Mouse (Mus musculus) MEL (cell line): Measurements from ENCODE around the gene Samd7.

ENCODE experiments used
- CTCF ChIP-seq, 3 experiments: IDR thresholded peaks in 2 of 3; conservative IDR thresholded peaks in 1 of 3; 2 replicates each; pipeline ENCODE4 v1.5.1; 2011 to 2012; ENCODE audit warnings: low read length in 3 of 3, low read depth in 2 of 3, mild to moderate bottlenecking in 2 of 3, improper control_type of control experiment in 1 of 3, inconsistent platforms in 1 of 3, mixed read lengths in 1 of 3, moderate library complexity in 1 of 3; ENCODE audit not compliant: control insufficient read depth in 1 of 3, insufficient read depth in 1 of 3, poor library complexity in 1 of 3, severe bottlenecking in 1 of 3
- ELF1 ChIP-seq: IDR thresholded peaks from 2 replicates; pipeline ENCODE4 v1.6.1; 2014; ENCODE audit warnings: low read depth, mild to moderate bottlenecking, inconsistent platforms, low read length, improper control_type of control experiment, moderate library complexity
- HCFC1 ChIP-seq: IDR thresholded peaks from 2 replicates; pipeline ENCODE4 v1.6.1; 2012; ENCODE audit warnings: low read depth, mild to moderate bottlenecking, inconsistent platforms, low read length, improper control_type of control experiment, moderate library complexity
- JUND ChIP-seq: IDR thresholded peaks from 2 replicates; pipeline ENCODE4 v1.6.1; 2011; ENCODE audit warnings: low read depth, mild to moderate bottlenecking, improper control_type of control experiment, low read length
- KAT2A ChIP-seq: conservative IDR thresholded peaks from 2 replicates; pipeline ENCODE4 v1.6.1; 2012; ENCODE audit warnings: low read depth, low read length, improper control_type of control experiment, inconsistent platforms
- MAFK ChIP-seq: IDR thresholded peaks from 2 replicates; pipeline ENCODE4 v1.6.1; 2011; ENCODE audit warnings: low read depth, mild to moderate bottlenecking, low read length, improper control_type of control experiment, borderline replicate concordance
- MXI1 ChIP-seq: IDR thresholded peaks from 2 replicates; pipeline ENCODE4 v1.6.1; 2011; ENCODE audit warnings: mild to moderate bottlenecking, low read depth, low read length, improper control_type of control experiment
- NELFE ChIP-seq: IDR thresholded peaks from 2 replicates; pipeline ENCODE4 v1.6.1; 2011; ENCODE audit warnings: low read depth, low read length, improper control_type of control experiment
- POLR2A ChIP-seq, 2 experiments: IDR thresholded peaks; 2 replicates each; pipeline ENCODE4 v1.6.1; 2011 to 2012; ENCODE audit warnings: low read length in 2 of 2, mild to moderate bottlenecking in 2 of 2, control low read depth in 1 of 2, improper control_type of control experiment in 1 of 2, low read depth in 1 of 2, moderate library complexity in 1 of 2; ENCODE audit not compliant: control insufficient read depth in 1 of 2, insufficient read depth in 1 of 2, poor library complexity in 1 of 2
- POLR2AphosphoS5 ChIP-seq: IDR thresholded peaks from 2 replicates; pipeline ENCODE4 v1.6.1; 2012; ENCODE audit warnings: low read depth, borderline replicate concordance, mild to moderate bottlenecking, inconsistent platforms, low read length, moderate library complexity, mixed read lengths
- SIN3A ChIP-seq: IDR thresholded peaks from 2 replicates; pipeline ENCODE4 v1.6.1; 2012; ENCODE audit warnings: low read length, improper control_type of control experiment, inconsistent platforms
- TAL1 ChIP-seq: IDR thresholded peaks from 2 replicates; pipeline ENCODE4 v1.6.1; 2012; ENCODE audit warnings: mild to moderate bottlenecking, inconsistent platforms, low read length, moderate library complexity, mixed read lengths

DNA sequence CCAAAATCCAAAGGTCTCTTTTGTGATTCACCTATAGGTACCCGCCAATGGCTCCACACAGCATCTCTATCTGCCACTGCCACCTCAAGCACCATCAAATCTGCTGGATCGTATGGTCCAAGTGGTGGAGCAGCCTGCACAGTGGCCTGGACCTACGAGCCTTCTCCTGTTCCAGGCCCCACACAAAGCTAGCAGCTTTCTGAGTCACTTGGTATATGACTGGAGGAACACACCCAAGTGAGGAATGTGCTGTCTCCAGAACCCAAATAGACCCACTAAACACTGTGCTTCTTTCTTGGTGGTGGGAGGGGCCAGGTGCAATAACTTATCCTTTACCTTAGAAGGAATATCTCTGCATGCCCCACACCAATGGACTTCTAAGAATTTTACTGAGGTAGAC lies 40.1 kb upstream of the Samd7 start:
- TF ChIP-seq TAL1 (no peak), KAT2A (no peak), HCFC1 (no peak), SIN3A (no peak), NELFE (no peak), CTCF (IDR thresholded peaks at IDR 0.05 in 2 of 3, conservative IDR thresholded peaks at IDR 0.05 in 1 of 3; ENCODE audit: control insufficient read depth in 1 of 3, insufficient read depth in 1 of 3, low read depth in 2 of 3, low read length in 3 of 3, poor library complexity in 1 of 3, severe bottlenecking in 1 of 3) (no peak), JUND (no peak), MAFK (no peak), POLR2A (IDR thresholded peaks at IDR 0.05; ENCODE audit: control insufficient read depth in 1 of 2, insufficient read depth in 1 of 2, low read depth in 1 of 2, low read length in 2 of 2, poor library complexity in 1 of 2) (no peak), MXI1 (no peak), ELF1 (no peak), POLR2AphosphoS5 (no peak)
